Mouse (Mus musculus) midbrain, embryonic 14.5 days (tissue): ENCODE data around the gene Rfx4. TPM values are rescaled to one million over a fixed set of nuclear protein-coding genes. Genes with fewer than 3 reads are reported as not detected.

Experiments used
- ATAC-seq: fragments of 200-750 bp; cut with Nextera tagmentation; 2 replicates; pipeline ENCODE4 v1.8.0; 2017; ENCODE audit warnings: moderate number of reproducible peaks, moderate library complexity; ENCODE audit not compliant: low FRiP score, low TSS enrichment
- DNase-seq: peaks from one replicate; pipeline ENCODE4 v3.0.0-alpha.2; 2015
- H3K27ac ChIP-seq: fragments of 300-500 bp; sonication (generic); replicated peaks from 2 replicates; pipeline ENCODE4 v1.5.1; 2014; ENCODE audit warnings: mild to moderate bottlenecking, low read depth, low read length, moderate library complexity
- H3K27me3 ChIP-seq: fragments of 300-500 bp; sonication (generic); 2 replicates; pipeline ENCODE4 v1.6.1; 2014; ENCODE audit warnings: low read length, control low read depth, mixed read lengths; ENCODE audit not compliant: control insufficient read depth, insufficient read depth
- H3K36me3 ChIP-seq: fragments of 300-500 bp; sonication (generic); 2 replicates; pipeline ENCODE4 v1.6.1; 2014; ENCODE audit warnings: low read length, control low read depth; ENCODE audit not compliant: control insufficient read depth, insufficient read depth
- H3K4me1 ChIP-seq: fragments of 300-500 bp; sonication (generic); 2 replicates; pipeline ENCODE4 v1.6.1; 2014; ENCODE audit warnings: mild to moderate bottlenecking, antibody characterized with exemption, low read length, control low read depth; ENCODE audit not compliant: control insufficient read depth, insufficient read depth
- H3K4me2 ChIP-seq: fragments of 300-500 bp; sonication (generic); 2 replicates; pipeline ENCODE4 v1.6.1; 2014; ENCODE audit warnings: mild to moderate bottlenecking, low read length, moderate library complexity
- H3K4me3 ChIP-seq: fragments of 300-500 bp; sonication (generic); replicated peaks from 2 replicates; pipeline ENCODE4 v1.5.1; 2014; ENCODE audit warnings: low read depth, low read length
- H3K9ac ChIP-seq: fragments of 300-500 bp; sonication (generic); replicated peaks from 2 replicates; pipeline ENCODE4 v1.6.1; 2014; ENCODE audit warnings: mild to moderate bottlenecking, low read length, moderate library complexity
- H3K9me3 ChIP-seq: fragments of 300-500 bp; sonication (generic); 2 replicates; pipeline ENCODE4 v1.6.1; 2016; ENCODE audit warnings: low read length, control low read depth, mixed read lengths; ENCODE audit not compliant: control insufficient read depth
- WGBS: fragments of 180-500 bp; shearing (Covaris S2); extraction: QIAGEN DNeasy Blood & Tissue Kit; methylation state at CpG from one replicate; pipeline ENCODE4 v1.1.7; 2014; 5-methylcytosine and 5-hydroxymethylcytosine counted together
- polyA plus RNA-seq: library from polyadenylated mRNA; unstranded; fragments of >200 nt; fragmentation: Nextera tagmentation; extraction: Ambion mirVana; gene quantifications from 2 replicates; pipeline ENCODE4 v1.2.1, GENCODE M21; 2014

Rfx4 gene
- polyA plus RNA-seq, 1 experiment from 2014 or later: 25.1 TPM

DNA sequence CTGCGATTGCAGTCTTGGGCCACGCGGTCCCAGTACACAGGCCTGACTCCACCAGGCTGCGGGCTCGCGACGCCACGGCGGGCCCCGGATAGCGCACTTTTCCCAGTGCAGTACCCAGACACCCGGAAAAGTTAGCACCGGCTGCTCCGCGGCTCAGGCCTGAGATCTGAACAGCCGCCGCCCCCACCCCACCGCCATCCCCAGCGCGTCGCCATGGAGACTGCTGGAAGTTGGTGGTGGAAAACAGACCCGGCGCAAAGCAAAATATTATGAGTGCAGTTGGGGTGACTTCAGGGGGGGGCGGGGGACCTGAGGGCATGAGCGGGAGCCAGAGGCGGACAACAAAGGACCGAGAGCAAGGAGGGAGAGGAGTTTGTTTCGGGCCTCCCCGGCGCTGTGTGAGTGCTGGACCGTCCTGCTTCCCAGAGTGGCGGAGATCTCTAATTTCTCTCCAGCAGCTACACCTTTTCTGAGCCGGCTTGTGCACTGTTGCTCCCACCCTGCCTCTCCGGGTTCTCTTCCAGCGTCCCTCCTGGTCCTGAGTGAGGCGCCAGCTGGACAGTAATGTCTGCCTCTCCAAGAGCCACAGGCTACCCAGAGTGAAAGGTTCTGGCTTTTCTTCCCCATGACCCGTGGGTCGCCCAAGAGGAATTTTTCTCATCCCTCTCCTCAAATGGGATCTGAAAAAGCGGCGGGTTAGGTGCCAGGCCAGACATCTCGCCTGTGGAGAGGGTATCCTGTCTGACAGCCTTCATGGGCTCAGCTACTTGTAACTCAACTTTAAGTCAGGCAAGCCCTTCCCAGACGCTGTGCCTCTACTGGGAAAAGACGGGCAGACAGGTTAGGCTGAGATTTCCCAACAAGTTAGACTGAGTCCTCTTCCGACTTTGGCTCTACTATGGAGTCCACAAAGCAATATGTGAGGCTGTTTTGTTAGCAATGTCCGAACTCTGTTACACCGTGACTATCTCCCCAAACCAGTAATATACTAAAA is 4.6 kb downstream of the Rfx4 start:
- Histone ChIP-seq H3K4me1 (peaks cover 31% of the 10 kb centered on the region), H3K9me3 (no peaks in the 10 kb centered on the region), H3K9ac (peak overlapping the region; percentile 59), H3K4me3 (peak overlapping the region; percentile 43), H3K27me3 (peaks cover 35% of the 10 kb centered on the region), H3K36me3 (no peaks in the 10 kb centered on the region), H3K27ac (peak overlapping the region; percentile 65), H3K4me2 (peak overlapping the region; percentile 79)
- DNase-seq: peak; percentile 83
- 6% methylated on average over 46 of the region's 46 CpGs for WGBS
- peak; percentile 49 for ATAC-seq

DNA sequence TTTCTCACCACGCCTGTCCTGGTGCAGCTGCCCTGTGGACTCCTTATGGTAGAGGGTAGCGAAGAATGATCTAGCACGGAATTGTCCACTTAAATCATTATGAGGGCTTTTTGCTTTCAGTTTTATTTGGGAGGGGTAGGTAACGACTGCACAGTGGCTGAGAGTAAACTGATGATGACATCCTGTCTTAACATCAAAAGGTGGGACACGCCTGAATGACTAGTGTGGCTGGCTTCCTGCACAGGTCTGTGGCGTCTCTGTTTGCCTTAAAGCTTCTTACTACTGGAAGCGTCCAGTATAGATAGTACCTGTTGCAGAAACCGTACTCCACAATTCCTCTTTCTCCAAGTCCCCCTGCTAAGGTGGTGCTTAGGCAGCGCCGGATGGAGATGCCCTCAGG is 12.9 kb downstream of the Rfx4 start:
- no peaks in the 10 kb centered on the region for H3K27me3 ChIP-seq
- H3K4me1 ChIP-seq: 0 out of 2 replicates have a peak, but pooled peaks cover 7% of the 10 kb centered on the region
- no peaks in the 10 kb centered on the region for H3K9me3 ChIP-seq
- no peak overlapping the region for H3K4me2 ChIP-seq
- 84% methylated on average over 10 of the region's 10 CpGs for WGBS
- H3K9ac ChIP-seq: no peak overlapping the region
- no peak for DNase-seq
- ATAC-seq: no peak
- no peak overlapping the region for H3K27ac ChIP-seq
- no peak overlapping the region for H3K4me3 ChIP-seq
- H3K36me3 ChIP-seq: no peaks in the 10 kb centered on the region

DNA sequence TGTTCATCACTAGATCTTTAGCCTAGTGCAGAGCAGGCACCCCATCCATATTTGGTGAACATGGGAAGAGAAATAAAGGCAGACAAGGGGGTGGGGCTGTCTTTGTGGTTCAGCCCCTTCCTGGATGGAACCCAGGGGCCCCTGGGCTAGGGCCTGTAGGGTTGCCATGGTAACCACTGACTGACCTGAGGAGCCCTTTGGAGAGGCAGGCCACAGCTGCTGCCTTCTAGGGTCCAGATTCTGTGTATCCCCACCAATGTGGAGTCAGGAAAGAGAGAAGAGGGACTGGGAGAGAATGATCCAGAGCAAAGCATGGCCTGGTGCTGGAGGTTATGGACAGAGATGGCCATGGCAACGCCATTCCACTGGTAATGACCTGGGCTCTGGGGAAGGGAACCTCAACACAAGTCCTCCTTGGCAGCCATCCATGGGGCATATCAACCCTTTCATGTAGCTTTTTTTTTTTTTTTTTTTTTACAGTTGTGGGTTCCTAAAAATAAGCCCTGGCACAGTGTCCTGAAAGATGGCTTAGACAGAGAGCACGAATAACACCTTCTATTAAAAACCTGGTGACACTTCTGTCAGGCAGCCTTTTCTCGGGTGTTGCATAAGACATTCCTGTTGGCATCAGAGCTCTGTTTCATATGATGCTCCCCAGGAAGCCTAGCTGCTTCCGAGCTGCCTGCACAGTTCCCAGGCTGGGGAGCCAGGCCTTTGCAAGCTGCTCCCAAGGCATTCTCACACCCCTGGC is 16.7 kb downstream of the Rfx4 start:
- WGBS: 88% methylated on average over 4 of the region's 4 CpGs
- no peak for ATAC-seq
- H3K4me3 ChIP-seq: no peak overlapping the region

DNA sequence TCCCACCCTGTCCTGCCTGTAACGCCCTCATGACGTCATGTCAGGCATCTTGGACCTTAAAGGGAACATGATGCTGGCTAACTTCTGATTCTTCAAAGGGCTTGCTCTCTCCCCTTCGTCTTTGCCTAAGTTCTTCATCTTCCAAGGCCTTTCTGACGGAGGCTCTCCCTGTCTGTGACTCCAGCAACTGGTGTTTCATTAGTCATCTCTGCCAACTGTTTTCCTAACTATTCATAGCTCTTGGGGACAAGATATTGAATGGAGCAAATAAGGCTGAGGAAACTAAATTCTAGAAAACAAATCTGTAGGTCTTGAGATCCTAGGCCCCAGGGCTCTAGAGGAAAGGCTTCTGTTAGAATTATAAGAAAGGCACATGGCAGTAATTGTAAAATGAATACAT is 18.0 kb downstream of the Rfx4 start:
- no peak overlapping the region for H3K4me2 ChIP-seq
- 94% methylated on average over 4 of the region's 4 CpGs for WGBS
- H3K9me3 ChIP-seq: no peaks in the 10 kb centered on the region
- H3K4me3 ChIP-seq: no peak overlapping the region
- DNase-seq (no peak), ATAC-seq (no peak)
- H3K27me3 ChIP-seq: no peaks in the 10 kb centered on the region
- H3K4me1 ChIP-seq: 0 out of 2 replicates have a peak, but pooled peaks cover 7% of the 10 kb centered on the region
- H3K36me3 ChIP-seq: no peaks in the 10 kb centered on the region
- no peak overlapping the region for H3K27ac ChIP-seq
- H3K9ac ChIP-seq: no peak overlapping the region

More for the DNA sequence above, 16.7 kb downstream of the Rfx4 start:
- Histone ChIP-seq H3K4me2 (no peak overlapping the region), H3K36me3 (no peaks in the 10 kb centered on the region), H3K9ac (no peak overlapping the region), H3K4me1 (0 out of 2 replicates have a peak, but pooled peaks cover 7% of the 10 kb centered on the region), H3K9me3 (no peaks in the 10 kb centered on the region), H3K27me3 (no peaks in the 10 kb centered on the region), H3K27ac (no peak overlapping the region)
- no peak for DNase-seq

DNA sequence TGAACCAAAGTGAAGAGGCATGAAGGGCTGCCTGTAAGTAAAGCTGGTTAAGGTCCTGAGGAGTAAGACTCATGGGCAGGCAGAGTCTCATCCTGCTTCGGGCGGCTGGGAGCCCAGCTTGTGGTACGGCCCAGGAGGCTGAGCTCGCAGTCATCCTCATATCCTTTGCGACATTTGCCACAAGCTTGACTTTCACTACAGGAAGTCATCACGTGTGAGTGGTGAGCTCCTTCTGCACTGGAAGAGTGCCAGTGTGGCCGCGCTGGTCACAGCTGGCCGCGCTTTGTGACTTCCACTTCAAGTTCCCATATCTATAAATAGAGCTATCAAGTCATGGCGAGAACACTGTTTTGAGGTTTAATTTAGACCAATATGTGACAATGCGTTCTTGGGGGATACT is 18.7 kb downstream of the Rfx4 start:
- Histone ChIP-seq H3K27me3 (no peaks in the 10 kb centered on the region), H3K9me3 (no peaks in the 10 kb centered on the region), H3K4me2 (no peak overlapping the region), H3K36me3 (no peaks in the 10 kb centered on the region), H3K27ac (no peak overlapping the region), H3K4me1 (0 out of 2 replicates have a peak, but pooled peaks cover 7% of the 10 kb centered on the region), H3K9ac (no peak overlapping the region), H3K4me3 (no peak overlapping the region)
- DNase-seq (no peak), ATAC-seq (no peak)
- WGBS: 85% methylated on average over 12 of the region's 12 CpGs

DNA sequence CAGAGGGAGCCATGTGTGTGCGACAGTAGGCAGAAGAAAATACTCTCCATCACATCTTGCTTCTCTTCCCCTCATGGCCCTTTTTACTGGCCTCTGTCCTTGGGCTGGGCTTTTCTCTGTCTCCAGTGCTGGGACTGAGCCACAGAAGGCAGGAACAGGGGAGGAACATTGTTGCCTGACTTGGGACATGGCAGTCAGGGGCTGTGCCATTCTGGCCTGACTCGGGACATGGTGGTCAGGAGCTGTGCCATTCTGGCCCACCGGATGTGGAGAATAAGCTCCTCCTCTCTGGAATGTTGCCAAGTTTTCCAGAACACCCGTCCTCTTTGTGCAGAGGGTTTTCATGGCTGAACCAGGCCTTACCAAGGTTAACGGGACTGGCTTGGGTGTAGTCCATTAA is 21.2 kb downstream of the Rfx4 start:
- no peaks in the 10 kb centered on the region for H3K36me3 ChIP-seq
- DNase-seq (peak; percentile 47), ATAC-seq (no peak)
- no peaks in the 10 kb centered on the region for H3K9me3 ChIP-seq
- 0 out of 2 replicates have a peak, but pooled peaks cover 4% of the 10 kb centered on the region for H3K4me1 ChIP-seq
- no peak overlapping the region for H3K27ac ChIP-seq
- WGBS: 47% methylated on average over 5 of the region's 5 CpGs
- H3K4me3 ChIP-seq: no peak overlapping the region
- no peak overlapping the region for H3K9ac ChIP-seq
- H3K27me3 ChIP-seq: no peaks in the 10 kb centered on the region
- no peak overlapping the region for H3K4me2 ChIP-seq

DNA sequence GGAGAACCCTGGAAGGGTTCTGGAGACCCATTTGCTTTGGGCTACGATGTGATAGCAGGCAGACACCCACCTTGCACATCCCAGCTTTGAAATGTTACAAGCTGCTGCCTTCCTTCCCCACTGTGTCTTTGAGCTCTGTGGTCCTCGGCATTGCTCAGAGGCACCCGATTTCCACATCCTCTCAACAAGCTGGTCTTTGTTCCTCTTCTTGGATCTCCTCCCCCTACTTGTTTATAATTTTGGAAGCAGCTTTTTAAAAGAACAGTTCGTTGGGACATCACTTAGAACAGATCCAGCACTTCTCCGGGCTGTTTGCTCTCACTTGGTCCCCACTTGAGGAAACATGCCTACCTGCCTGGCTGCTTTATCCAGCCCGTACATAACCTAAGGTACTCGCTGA is 22.1 kb downstream of the Rfx4 start:
- 83% methylated on average over 7 of the region's 7 CpGs for WGBS
- ATAC-seq (no peak), DNase-seq (no peak)
- Histone ChIP-seq H3K4me1 (no peaks in the 10 kb centered on the region), H3K9ac (no peak overlapping the region), H3K27me3 (no peaks in the 10 kb centered on the region), H3K27ac (no peak overlapping the region), H3K4me3 (no peak overlapping the region), H3K36me3 (no peaks in the 10 kb centered on the region), H3K4me2 (no peak overlapping the region), H3K9me3 (no peaks in the 10 kb centered on the region)

DNA sequence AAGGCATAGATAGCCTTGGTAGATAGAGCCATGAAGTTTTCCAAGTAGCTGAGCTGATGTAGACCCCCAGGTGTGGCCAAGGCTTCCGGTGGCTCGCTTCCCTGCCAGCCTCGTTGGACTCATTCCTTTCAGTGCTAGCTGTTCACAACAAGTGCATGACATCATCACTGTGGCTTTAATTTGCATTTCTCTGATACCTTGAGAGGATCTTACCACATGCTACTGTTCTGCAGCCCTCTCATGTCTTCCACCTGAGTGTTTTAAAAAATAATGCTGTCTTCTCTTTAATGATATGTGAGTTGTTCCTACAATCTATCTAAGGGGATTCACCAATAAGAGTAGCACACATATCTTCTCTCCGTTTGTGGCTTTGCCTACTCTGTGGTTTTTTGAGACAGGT is 25.0 kb downstream of the Rfx4 start:
- no peak overlapping the region for H3K9ac ChIP-seq
- no peak overlapping the region for H3K4me3 ChIP-seq
- H3K36me3 ChIP-seq: no peaks in the 10 kb centered on the region
- no peaks in the 10 kb centered on the region for H3K4me1 ChIP-seq
- no peak for ATAC-seq
- no peak overlapping the region for H3K27ac ChIP-seq
- H3K4me2 ChIP-seq: no peak overlapping the region
- WGBS: 87% methylated on average over 4 of the region's 4 CpGs
- no peaks in the 10 kb centered on the region for H3K27me3 ChIP-seq
- H3K9me3 ChIP-seq: no peaks in the 10 kb centered on the region
- DNase-seq: no peak
